Mouse (Mus musculus): ENCODE data around the gene Fosl1.
"Not testable (repeated sequence)": the region's sequence is repeated elsewhere in the genome, so short reads cannot be mapped to it uniquely, and the experiment has no call there.

Fosl1 gene

GRCm38 (mm10) chr19:5477004-5477667 is 29.8 kb downstream of the Fosl1 start:
- CTCF ChIA-PET, result no interaction called here

- CTCF ChIA-PET, result no interaction called here
Observed at GRCm38 (mm10) chr19:5477668-5478300, 30.4 kb downstream of the Fosl1 start.

GRCm38 (mm10) chr19:5480016-5480415 is 32.7 kb downstream of the Fosl1 start:
- CTCF ChIA-PET, result no interaction called here

GRCm38 (mm10) chr19:5481398-5481797 is 34.1 kb downstream of the Fosl1 start:
- CTCF ChIA-PET, result no interaction called here

- CTCF ChIA-PET, result no interaction called here
Observed at GRCm38 (mm10) chr19:5483386-5484359, 36.3 kb downstream of the Fosl1 start.

- CTCF ChIA-PET, result no interaction called here
Observed at GRCm38 (mm10) chr19:5484496-5484895, 37.1 kb downstream of the Fosl1 start.

- CTCF ChIA-PET, result no interaction called here
Observed at GRCm38 (mm10) chr19:5485371-5485770, 38.0 kb downstream of the Fosl1 start.

GRCm38 (mm10) chr19:5485821-5486220 is 38.5 kb downstream of the Fosl1 start:
- CTCF ChIA-PET, result no interaction called here

GRCm38 (mm10) chr19:5486286-5486685 is 38.9 kb downstream of the Fosl1 start:
- CTCF ChIA-PET, result no interaction called here

GRCm38 (mm10) chr19:5486771-5487170 is 39.4 kb downstream of the Fosl1 start:
- CTCF ChIA-PET, result interaction anchor here (0.9 to 1.7 kb wide), 3 partner anchors 13 to 54 kb away, joined by 4 to 9 read pairs (median 5); partner anchors contain the start of gene Efemp2

- CTCF ChIA-PET, result interaction anchor here (0.7 to 1.7 kb wide), 6 partner anchors 14 to 55 kb away, joined by 3 to 9 read pairs (median 4); partner anchors contain the start of genes Efemp2 and Snx32
Observed at GRCm38 (mm10) chr19:5487768-5488550, 40.6 kb downstream of the Fosl1 start, which contains the start of gene Mus81. TSS of gene Mus81 (minus strand) at chr19:5488402.

- CTCF ChIA-PET, result interaction anchor here (0.5 to 1.1 kb wide), 3 partner anchors 22 to 557 kb away, joined by 3 to 12 read pairs (median 3); partner anchors contain the start of gene Snx32
Observed at GRCm38 (mm10) chr19:5488878-5489571, 41.7 kb downstream of the Fosl1 start.

GRCm38 (mm10) chr19:5489721-5490120 is 42.4 kb downstream of the Fosl1 start:
- CTCF ChIA-PET, result interaction anchor here (1.1 kb wide), 1 partner anchor 21 kb away, joined by 3 read pairs; the partner anchor contains the start of gene Snx32

GRCm38 (mm10) chr19:5490313-5490897 is 43.1 kb downstream of the Fosl1 start, which contains the start of gene Cfl1:
TSS of gene Cfl1 (plus strand) at chr19:5490455.
- CTCF ChIA-PET, result interaction anchor here (1.1 kb wide), 1 partner anchor 20 kb away, joined by 3 read pairs; the partner anchor contains the start of gene Snx32

- CTCF ChIA-PET, result no interaction called here
Observed at GRCm38 (mm10) chr19:5490898-5491708, 43.8 kb downstream of the Fosl1 start.

GRCm38 (mm10) chr19:5492641-5493040 is 45.3 kb downstream of the Fosl1 start:
- CTCF ChIA-PET, result no interaction called here

- CTCF ChIA-PET, result not testable (repeated sequence)
Observed at GRCm38 (mm10) chr19:5493301-5493721, 46.0 kb downstream of the Fosl1 start.

- CTCF ChIA-PET, result no interaction called here
Observed at GRCm38 (mm10) chr19:5494314-5494713, 47.0 kb downstream of the Fosl1 start.

All from spleen, embryonic (tissue).